In genomic region chr10:23081548-23081828, GRCm38 (mm10) we compare ENCODE assay signal across 11 mouse cellular contexts.
DNase-seq lines count a peak whose midpoint lies in the region; ATAC-seq and TF ChIP-seq lines count a peak whose summit lies in the region.
"Had no signal": no experiment of that assay in that cellular context is flagged by ENCODE, and none has a peak within 500 bp of the region (broad histone marks: within the 10 kb centered on the region; RNA-seq: fewer than 3 reads in every experiment).

No protein-coding gene starts in this region.

- dilution Hi-C loops in CH12.LX (cut with MboI; ENCODE audit: extremely low pct_ligation_motif_present, extremely low pct_unique_long_range_greater_than_20kb, low sequenced_read_pairs) = no loop called here

- no peak for DNase-seq in kidney, postnatal 0 days (ENCODE audit: low spot score)
- DNase-seq in midbrain, embryonic 14.5 days = no peak
- no peak for DNase-seq in midbrain, postnatal 0 days (ENCODE audit: low spot score)
- no peak for DNase-seq in CH12.LX (ENCODE audit: extremely low read depth)
- no peak for DNase-seq in liver, postnatal 0 days

- no peak for TF ChIP-seq RAD21 in CH12.LX (IDR thresholded peaks at IDR 0.05; ENCODE audit: low read depth, low read length)

- TF ChIP-seq POLR2A in CH12.LX (IDR thresholded peaks at IDR 0.05; ENCODE audit: low read depth, low read length) = no peak

- H3K79me2 ChIP-seq in CH12.LX (replicated peaks; ENCODE audit: control insufficient read depth, extremely low read depth, insufficient read depth, poor library complexity, severe bottlenecking) = no peaks in the 10 kb centered on the region

- H3K27ac ChIP-seq in kidney, postnatal 0 days = no peak overlapping the region
- H3K27ac ChIP-seq in kidney, embryonic 14.5 days (ENCODE audit: low read depth, low read length) = no peak overlapping the region
- no peak overlapping the region for H3K27ac ChIP-seq in midbrain, embryonic 14.5 days (replicated peaks; ENCODE audit: low read depth, low read length)
- H3K27ac ChIP-seq in midbrain, postnatal 0 days (ENCODE audit: low read depth, low read length) = no peak overlapping the region
- H3K27ac ChIP-seq in CH12.LX (ENCODE audit: insufficient read depth, low read depth) = no peak overlapping the region
- H3K27ac ChIP-seq in liver, postnatal 0 days (ENCODE audit: low read depth) = no peak overlapping the region
- H3K27ac ChIP-seq: embryonic facial prominence, embryonic 15.5 days; hindbrain, embryonic 14.5 days had no signal

- no peak overlapping the region for H3K4me2 ChIP-seq in kidney, postnatal 0 days (ENCODE audit: low read length)
- no peak overlapping the region for H3K4me2 ChIP-seq in kidney, embryonic 14.5 days (replicated peaks; ENCODE audit: low read depth, low read length)
- no peak overlapping the region for H3K4me2 ChIP-seq in midbrain, embryonic 14.5 days (ENCODE audit: low read length)
- H3K4me2 ChIP-seq in midbrain, postnatal 0 days (ENCODE audit: low read depth, low read length, poor library complexity, severe bottlenecking) = no peak overlapping the region
- peak overlapping the region; percentile 50 for H3K4me2 ChIP-seq in CH12.LX (ENCODE audit: insufficient read depth, low read depth, poor library complexity, severe bottlenecking)
- no peak overlapping the region for H3K4me2 ChIP-seq in liver, postnatal 0 days (ENCODE audit: low read depth, low read length)

- no peaks in the 10 kb centered on the region; the same call in 1 of the 2 replicates for H3K4me1 ChIP-seq in kidney, postnatal 0 days (replicated peaks; ENCODE audit: insufficient read depth, low read length)
- H3K4me1 ChIP-seq in kidney, embryonic 14.5 days (ENCODE audit: control insufficient read depth, insufficient read depth, low read length) = no peaks in the 10 kb centered on the region
- no peaks in the 10 kb centered on the region for H3K4me1 ChIP-seq in midbrain, embryonic 14.5 days (ENCODE audit: control insufficient read depth, insufficient read depth, low read length)
- no peaks in the 10 kb centered on the region for H3K4me1 ChIP-seq in midbrain, postnatal 0 days (ENCODE audit: insufficient read depth, low read length)
- H3K4me1 ChIP-seq in CH12.LX (ENCODE audit: control insufficient read depth in 1 of 2, insufficient read depth in 2 of 2) = no peaks in the 10 kb centered on the region; a peak in 2 of 4 replicates
- no peaks in the 10 kb centered on the region for H3K4me1 ChIP-seq in liver, postnatal 0 days (ENCODE audit: insufficient read depth)
- H3K4me1 ChIP-seq: embryonic facial prominence, embryonic 15.5 days; forebrain, embryonic 10.5 days; heart, embryonic 10.5 days had no signal

- no peak overlapping the region for H3K4me3 ChIP-seq in kidney, postnatal 0 days (replicated peaks; ENCODE audit: low read depth, low read length)
- no peak overlapping the region for H3K4me3 ChIP-seq in kidney, embryonic 14.5 days (ENCODE audit: low read length)
- no peak overlapping the region for H3K4me3 ChIP-seq in midbrain, embryonic 14.5 days (replicated peaks; ENCODE audit: low read depth, low read length)
- H3K4me3 ChIP-seq in midbrain, postnatal 0 days (ENCODE audit: low read depth, low read length) = no peak overlapping the region
- H3K4me3 ChIP-seq in CH12.LX (replicated peaks in 1 of 3; ENCODE audit: low read depth in 2 of 3, low read length in 2 of 3, poor library complexity in 1 of 3) = no peak overlapping the region
- H3K4me3 ChIP-seq in liver, postnatal 0 days (ENCODE audit: low read depth, low read length) = no peak overlapping the region
- H3K4me3 ChIP-seq: embryonic facial prominence, embryonic 15.5 days; erythroblast, embryonic 14.5 days; forebrain, embryonic 10.5 days; heart, embryonic 10.5 days had no signal

- H3K36me3 ChIP-seq in kidney, postnatal 0 days (ENCODE audit: insufficient read depth, low read length) = no peaks in the 10 kb centered on the region
- no peaks in the 10 kb centered on the region for H3K36me3 ChIP-seq in kidney, embryonic 14.5 days (ENCODE audit: control insufficient read depth, insufficient read depth, low read length)
- no peaks in the 10 kb centered on the region for H3K36me3 ChIP-seq in midbrain, embryonic 14.5 days (ENCODE audit: control insufficient read depth, insufficient read depth, low read length)
- H3K36me3 ChIP-seq in midbrain, postnatal 0 days (ENCODE audit: insufficient read depth, low read length) = no peaks in the 10 kb centered on the region
- no peaks in the 10 kb centered on the region for H3K36me3 ChIP-seq in CH12.LX (replicated peaks in 1 of 2; ENCODE audit: control insufficient read depth in 1 of 2, insufficient read depth in 1 of 2, low read length in 1 of 2)
- H3K36me3 ChIP-seq in liver, postnatal 0 days (replicated peaks; ENCODE audit: insufficient read depth, low read length) = no peaks in the 10 kb centered on the region
- H3K36me3 ChIP-seq: embryonic facial prominence, embryonic 15.5 days; forebrain, embryonic 10.5 days; heart, embryonic 10.5 days had no signal

- peak; percentile 40; the same call in 1 of the 2 replicates for ATAC-seq in kidney, postnatal 0 days (replicated peaks; ENCODE audit: low FRiP score, low read depth)
- ATAC-seq in kidney, embryonic 14.5 days (ENCODE audit: low FRiP score, low TSS enrichment) = no peak
- ATAC-seq in midbrain, embryonic 14.5 days (ENCODE audit: low FRiP score, low TSS enrichment) = peak; percentile 40; the same call in 1 of the 2 replicates
- ATAC-seq in midbrain, postnatal 0 days (ENCODE audit: low FRiP score) = no peak
- no peak for ATAC-seq in liver, postnatal 0 days

- no peak for TF ChIP-seq EP300 in CH12.LX (IDR thresholded peaks at IDR 0.05; ENCODE audit: low read length)
- no peak for TF ChIP-seq EP300 in liver, postnatal 0 days (IDR thresholded peaks at IDR 0.05; ENCODE audit: low read depth)

- in situ Hi-C loops in CH12.LX (cut with MboI; ENCODE audit: low pct_ligation_motif_present, low pct_unique_long_range_greater_than_20kb, low sequenced_read_pairs) = loop anchor here (5.0 kb wide), 1 partner anchor 299 kb away; no protein-coding TSS in a partner anchor

- WGBS in kidney, postnatal 0 days = 21% methylated on average over 4 of the region's 4 CpGs
- WGBS in kidney, embryonic 14.5 days = 29% methylated on average over 4 of the region's 4 CpGs
- 24% methylated on average over 4 of the region's 4 CpGs for WGBS in midbrain, embryonic 14.5 days
- WGBS in midbrain, postnatal 0 days = 28% methylated on average over 4 of the region's 4 CpGs
- WGBS in liver, postnatal 0 days (ENCODE audit: insufficient replicate concordance) = 34% methylated on average over 4 of the region's 4 CpGs

- H3K27me3 ChIP-seq in kidney, postnatal 0 days (ENCODE audit: insufficient read depth, low read length) = no peaks in the 10 kb centered on the region
- no peaks in the 10 kb centered on the region for H3K27me3 ChIP-seq in kidney, embryonic 14.5 days (ENCODE audit: control insufficient read depth, insufficient read depth, low read length)
- no peaks in the 10 kb centered on the region for H3K27me3 ChIP-seq in midbrain, embryonic 14.5 days (ENCODE audit: control insufficient read depth, insufficient read depth, low read length)
- no peaks in the 10 kb centered on the region for H3K27me3 ChIP-seq in midbrain, postnatal 0 days (ENCODE audit: insufficient read depth, low read length)
- no peaks in the 10 kb centered on the region for H3K27me3 ChIP-seq in CH12.LX (replicated peaks)
- no peaks in the 10 kb centered on the region for H3K27me3 ChIP-seq in liver, postnatal 0 days (ENCODE audit: insufficient read depth, low read length)
- H3K27me3 ChIP-seq: embryonic facial prominence, embryonic 15.5 days had no signal

- no peak overlapping the region for H3K9ac ChIP-seq in kidney, postnatal 0 days (ENCODE audit: low read depth, low read length)
- H3K9ac ChIP-seq in kidney, embryonic 14.5 days (ENCODE audit: low read depth, low read length) = no peak overlapping the region
- H3K9ac ChIP-seq in midbrain, embryonic 14.5 days (replicated peaks; ENCODE audit: low read length) = no peak overlapping the region
- no peak overlapping the region for H3K9ac ChIP-seq in midbrain, postnatal 0 days (replicated peaks; ENCODE audit: low read length, poor library complexity, severe bottlenecking)
- no peak overlapping the region for H3K9ac ChIP-seq in CH12.LX (ENCODE audit: insufficient read depth, low read depth)
- H3K9ac ChIP-seq in liver, postnatal 0 days (replicated peaks) = no peak overlapping the region
- H3K9ac ChIP-seq: embryonic facial prominence, embryonic 15.5 days; hindbrain, embryonic 14.5 days had no signal

- TF ChIP-seq CTCF in kidney, postnatal 0 days (IDR thresholded peaks at IDR 0.05; ENCODE audit: low read depth) = no peak
- TF ChIP-seq CTCF in midbrain, postnatal 0 days (IDR thresholded peaks at IDR 0.05) = no peak
- no peak for TF ChIP-seq CTCF in CH12.LX (conservative IDR thresholded peaks at IDR 0.05 in 1 of 2, IDR thresholded peaks at IDR 0.05 in 1 of 2; ENCODE audit: low read depth in 2 of 2, low read length in 2 of 2)
- no peak for TF ChIP-seq CTCF in liver, postnatal 0 days (IDR thresholded peaks at IDR 0.05; ENCODE audit: low read depth)

- H3K9me3 ChIP-seq in kidney, postnatal 0 days (replicated peaks; ENCODE audit: low read length) = no peaks in the 10 kb centered on the region
- H3K9me3 ChIP-seq in kidney, embryonic 14.5 days (ENCODE audit: control insufficient read depth, low read length) = no peaks in the 10 kb centered on the region
- no peaks in the 10 kb centered on the region for H3K9me3 ChIP-seq in midbrain, embryonic 14.5 days (ENCODE audit: control insufficient read depth, low read length)
- H3K9me3 ChIP-seq in midbrain, postnatal 0 days (ENCODE audit: low read length) = no peaks in the 10 kb centered on the region
- H3K9me3 ChIP-seq in CH12.LX (replicated peaks; ENCODE audit: low read length) = no peaks in the 10 kb centered on the region
- H3K9me3 ChIP-seq in liver, postnatal 0 days (ENCODE audit: low read length) = no peaks in the 10 kb centered on the region
- H3K9me3 ChIP-seq: embryonic facial prominence, embryonic 15.5 days; forebrain, embryonic 10.5 days; heart, embryonic 10.5 days had no signal

TF ChIP-seq in CH12.LX, 34 proteins besides CTCF, POLR2A, EP300 and RAD21 (continues in another document):
- TF ChIP-seq ETS1 (conservative IDR thresholded peaks at IDR 0.05; ENCODE audit: low read depth, low read length) (no peak), ZMIZ1 (IDR thresholded peaks at IDR 0.05; ENCODE audit: low read depth, low read length) (no peak), CHD2 (IDR thresholded peaks at IDR 0.05; ENCODE audit: low read length) (no peak), GABPA (IDR thresholded peaks at IDR 0.05; ENCODE audit: insufficient replicate concordance, low read depth, low read length) (no peak), JUND (conservative IDR thresholded peaks at IDR 0.05; ENCODE audit: low read depth, low read length) (no peak), ZKSCAN1 (IDR thresholded peaks at IDR 0.05; ENCODE audit: borderline replicate concordance, low read depth, low read length) (no peak), PAX5 (IDR thresholded peaks at IDR 0.05; ENCODE audit: low read length) (no peak), MEF2A (IDR thresholded peaks at IDR 0.05; ENCODE audit: borderline replicate concordance, low read depth, low read length) (no peak), IRF4 (IDR thresholded peaks at IDR 0.05; ENCODE audit: low read depth, low read length) (no peak), RCOR1 (conservative IDR thresholded peaks at IDR 0.05; ENCODE audit: low read depth, low read length) (no peak), ZNF384 (IDR thresholded peaks at IDR 0.05; ENCODE audit: low read depth, low read length) (no peak)

Comparison
In these comparisons a context has a peak if more than half of its experiments do, and no peak if none do; other contexts are left out.
1. ATAC-seq: peak in kidney, postnatal 0 days (single experiment) and midbrain, embryonic 14.5 days (single experiment); none in kidney, embryonic 14.5 days (single experiment), midbrain, postnatal 0 days (single experiment) and liver, postnatal 0 days (single experiment).